Mouse (Mus musculus): ENCODE results near the gene Zfp296. TPM values are rescaled to one million over a fixed set of nuclear protein-coding genes. Genes with fewer than 3 reads are reported as not detected.
"Not testable (repeated sequence)": the region's sequence is repeated elsewhere in the genome, so short reads cannot be mapped to it uniquely, and the experiment has no call there.

The Zfp296 gene
- polyA plus RNA-seq, 1 experiment from 2014 or later, result 1.5 TPM

- H3K4me2 ChIP-seq, result peak overlapping the region; percentile 96
- WGBS (ENCODE audit: insufficient replicate concordance), result 52% methylated on average over 4 of the region's 4 CpGs
- peaks cover 16% of the 10 kb centered on the region; the same call in 1 of the 2 replicates for H3K27me3 ChIP-seq
- peaks cover 39% of the 10 kb centered on the region for H3K36me3 ChIP-seq
- no peak for DNase-seq
- H3K4me1 ChIP-seq (replicated peaks), result peaks cover 61% of the 10 kb centered on the region
- ATAC-seq (ENCODE audit: low read depth), result no peak
- no peak overlapping the region for H3K27ac ChIP-seq
- no peaks in the 10 kb centered on the region for H3K9me3 ChIP-seq (replicated peaks)
- H3K9ac ChIP-seq, result peak overlapping the region; percentile 73; the same call in 1 of the 2 replicates
- peak overlapping the region; percentile 61; the same call in 1 of the 2 replicates for H3K4me3 ChIP-seq (replicated peaks)
Measured at GRCm38 (mm10) chr7:19578436-19578835, 1.3 kb downstream of the Zfp296 start.

GRCm38 (mm10) chr7:19579751-19580150, 2.7 kb downstream of the Zfp296 start:
- Histone ChIP-seq H3K4me2 (no peak overlapping the region), H3K9me3 (replicated peaks) (no peaks in the 10 kb centered on the region), H3K36me3 (peaks cover 52% of the 10 kb centered on the region), H3K27ac (no peak overlapping the region), H3K27me3 (peaks cover 16% of the 10 kb centered on the region; the same call in 1 of the 2 replicates), H3K9ac (no peak overlapping the region), H3K4me1 (replicated peaks) (peaks cover 48% of the 10 kb centered on the region), H3K4me3 (replicated peaks) (no peak overlapping the region)
- ATAC-seq (ENCODE audit: low read depth), result no peak
- whole genome bisulfite sequencing (ENCODE audit: insufficient replicate concordance), result 87% methylated on average over 10 of the region's 10 CpGs
- DNase-seq, result no peak

- H3K36me3 ChIP-seq, result peaks cover 61% of the 10 kb centered on the region
- H3K9me3 ChIP-seq (replicated peaks), result no peaks in the 10 kb centered on the region
- WGBS (ENCODE audit: insufficient replicate concordance), result 84% methylated on average over 8 of the region's 8 CpGs
- H3K4me2 ChIP-seq, result no peak overlapping the region
- H3K9ac ChIP-seq, result no peak overlapping the region
- DNase-seq (no peak), ATAC-seq (ENCODE audit: low read depth) (no peak)
- peaks cover 16% of the 10 kb centered on the region; the same call in 1 of the 2 replicates for H3K27me3 ChIP-seq
- H3K4me1 ChIP-seq (replicated peaks), result peaks cover 40% of the 10 kb centered on the region
- H3K4me3 ChIP-seq (replicated peaks), result no peak overlapping the region
- no peak overlapping the region for H3K27ac ChIP-seq
Measured at GRCm38 (mm10) chr7:19580634-19581033, 3.5 kb downstream of the Zfp296 start.

DNA sequence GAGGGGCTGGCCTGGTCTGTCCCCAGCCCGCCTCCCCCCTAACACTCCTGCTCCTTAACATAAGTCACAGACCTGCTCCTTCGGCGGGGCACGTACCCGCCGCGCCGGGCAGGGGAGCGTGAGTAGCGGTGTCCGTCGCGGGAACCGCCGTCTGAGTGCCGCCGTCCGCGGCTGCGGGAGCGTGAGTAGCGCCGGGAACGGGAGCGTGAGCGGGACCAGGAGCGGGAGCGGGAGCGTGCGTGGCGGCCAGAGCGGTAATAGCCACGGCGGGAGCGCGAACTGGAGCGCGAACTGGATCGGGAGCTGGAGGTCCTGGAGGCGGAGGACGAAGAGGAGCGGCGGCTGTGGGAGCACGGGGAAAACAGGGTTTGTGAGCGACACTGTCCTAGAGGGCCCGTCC, 9.2 kb downstream of the Zfp296 start:
- H3K36me3 ChIP-seq, result peaks cover 99% of the 10 kb centered on the region
- no peak for ATAC-seq (ENCODE audit: low read depth)
- no peak overlapping the region for H3K4me2 ChIP-seq
- no peaks in the 10 kb centered on the region for H3K9me3 ChIP-seq (replicated peaks)
- no peak overlapping the region for H3K9ac ChIP-seq
- H3K4me3 ChIP-seq (replicated peaks), result no peak overlapping the region
- no peaks in the 10 kb centered on the region for H3K27me3 ChIP-seq
- 93% methylated on average over 46 of the region's 46 CpGs for WGBS (ENCODE audit: insufficient replicate concordance)
- no peak for DNase-seq
- H3K27ac ChIP-seq, result no peak overlapping the region
- no peaks in the 10 kb centered on the region for H3K4me1 ChIP-seq (replicated peaks)

- Histone ChIP-seq H3K27ac (no peak overlapping the region), H3K36me3 (peaks cover 99% of the 10 kb centered on the region), H3K9ac (no peak overlapping the region), H3K4me2 (no peak overlapping the region), H3K4me1 (replicated peaks) (peaks cover 20% of the 10 kb centered on the region), H3K4me3 (replicated peaks) (no peak overlapping the region), H3K27me3 (no peaks in the 10 kb centered on the region), H3K9me3 (replicated peaks) (no peaks in the 10 kb centered on the region)
- DNase-seq (peak; percentile 51), ATAC-seq (ENCODE audit: low read depth) (no peak)
- WGBS (ENCODE audit: insufficient replicate concordance), result 36% methylated on average over 3 of the region's 3 CpGs
Measured at GRCm38 (mm10) chr7:19589207-19589606, 12.1 kb downstream of the Zfp296 start.

GRCm38 (mm10) chr7:19589917-19590316, 12.8 kb downstream of the Zfp296 start:
- no peaks in the 10 kb centered on the region for H3K27me3 ChIP-seq
- ATAC-seq (ENCODE audit: low read depth) (peak; percentile 32), DNase-seq (peak; percentile 72)
- peaks cover 22% of the 10 kb centered on the region for H3K4me1 ChIP-seq (replicated peaks)
- WGBS (ENCODE audit: insufficient replicate concordance), result 47% methylated on average over 3 of the region's 3 CpGs
- no peak overlapping the region for H3K27ac ChIP-seq
- H3K9ac ChIP-seq, result no peak overlapping the region
- H3K4me2 ChIP-seq, result no peak overlapping the region
- peaks cover 98% of the 10 kb centered on the region for H3K36me3 ChIP-seq
- H3K4me3 ChIP-seq (replicated peaks), result no peak overlapping the region
- no peaks in the 10 kb centered on the region for H3K9me3 ChIP-seq (replicated peaks)

DNA sequence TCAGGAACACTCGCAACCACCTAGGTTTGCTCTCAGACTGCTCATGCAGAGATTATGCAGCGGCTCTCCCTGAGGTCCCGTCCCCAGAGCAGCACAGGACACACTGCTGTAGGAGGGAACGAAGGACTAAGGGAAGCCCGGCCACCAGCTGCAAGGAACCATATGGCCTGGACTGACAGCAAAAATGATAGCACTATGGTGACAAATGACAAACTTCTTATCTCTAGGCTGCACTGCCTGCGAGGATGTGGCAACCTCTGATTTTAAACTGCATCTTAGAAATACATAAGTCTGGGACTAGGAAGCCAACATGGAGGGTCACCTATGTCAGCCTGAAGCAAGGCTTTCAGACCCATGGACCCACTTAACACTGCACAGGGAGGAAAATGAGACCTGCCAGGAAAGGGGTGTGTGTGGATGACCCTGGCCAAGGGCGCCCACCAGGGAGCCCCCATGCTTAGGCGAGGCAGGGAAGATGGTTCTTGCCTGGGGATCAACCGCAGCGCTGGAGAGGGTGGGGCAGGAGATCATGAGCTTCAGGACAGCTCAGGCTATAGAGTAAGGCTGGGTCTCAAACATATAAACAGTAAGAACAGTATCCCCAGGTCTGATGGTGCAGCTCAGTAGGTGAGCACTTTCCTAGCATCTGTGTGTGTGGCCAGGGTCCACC, 16.1 kb downstream of the Zfp296 start:
- Histone ChIP-seq H3K27me3 (no peaks in the 10 kb centered on the region), H3K4me3 (replicated peaks) (no peak overlapping the region), H3K4me1 (replicated peaks) (peaks cover 22% of the 10 kb centered on the region), H3K27ac (peak overlapping the region; percentile 66), H3K4me2 (0 out of 2 replicates have a peak overlapping the region, but pooled peaks have one; percentile 17), H3K9me3 (replicated peaks) (no peaks in the 10 kb centered on the region), H3K36me3 (peaks cover 88% of the 10 kb centered on the region), H3K9ac (peak overlapping the region; percentile 28; the same call in 1 of the 2 replicates)
- peak; percentile 84 for ATAC-seq (ENCODE audit: low read depth)
- WGBS (ENCODE audit: insufficient replicate concordance), result 40% methylated on average over 10 of the region's 10 CpGs
- DNase-seq, result peak; percentile 37

GRCm38 (mm10) chr7:19600562-19600961, 23.5 kb downstream of the Zfp296 start:
- H3K27ac ChIP-seq, result no peak overlapping the region
- peaks cover 58% of the 10 kb centered on the region for H3K36me3 ChIP-seq
- no peaks in the 10 kb centered on the region for H3K9me3 ChIP-seq (replicated peaks)
- no peak overlapping the region for H3K4me2 ChIP-seq
- no peak for DNase-seq
- H3K9ac ChIP-seq, result no peak overlapping the region
- no peaks in the 10 kb centered on the region for H3K27me3 ChIP-seq
- 82% methylated on average over 5 of the region's 5 CpGs for WGBS (ENCODE audit: insufficient replicate concordance)
- peaks cover 38% of the 10 kb centered on the region for H3K4me1 ChIP-seq (replicated peaks)
- no peak overlapping the region for H3K4me3 ChIP-seq (replicated peaks)
- ATAC-seq (ENCODE audit: low read depth), result no peak

- no peak overlapping the region for H3K27ac ChIP-seq
- H3K9me3 ChIP-seq (replicated peaks), result no peaks in the 10 kb centered on the region
- H3K4me3 ChIP-seq (replicated peaks), result peak overlapping the region; percentile 97
- peaks cover 43% of the 10 kb centered on the region for H3K36me3 ChIP-seq
- 62% methylated on average over 12 of the region's 12 CpGs for WGBS (ENCODE audit: insufficient replicate concordance)
- H3K27me3 ChIP-seq, result no peaks in the 10 kb centered on the region
- ATAC-seq (ENCODE audit: low read depth) (no peak), DNase-seq (no peak)
- peak overlapping the region; percentile 87 for H3K4me2 ChIP-seq
- H3K9ac ChIP-seq, result peak overlapping the region; percentile 95
- peaks cover 38% of the 10 kb centered on the region for H3K4me1 ChIP-seq (replicated peaks)
Measured at GRCm38 (mm10) chr7:19603055-19603454, 26.0 kb downstream of the Zfp296 start.

GRCm38 (mm10) chr7:19603849-19604605, 26.9 kb downstream of the Zfp296 start, which contains the start of gene Clasrp:
Gene Clasrp (minus strand): TSS chr7:19604486.
- peak; percentile 92 for DNase-seq
- peak within 1 kb of the TSS; percentile 84 for H3K27ac ChIP-seq

GRCm38 (mm10) chr7:19604606-19605214, 27.6 kb downstream of the Zfp296 start:
- not testable (repeated sequence) for DNase-seq; H3K9ac ChIP-seq; H3K9me3 ChIP-seq (replicated peaks); H3K27ac ChIP-seq; H3K27me3 ChIP-seq
- Histone ChIP-seq H3K4me2 (peak overlapping the region; percentile 87), H3K4me3 (replicated peaks) (peak overlapping the region; percentile 97), H3K36me3 (peaks cover 27% of the 10 kb centered on the region), H3K4me1 (replicated peaks) (peaks cover 38% of the 10 kb centered on the region)
- 0 out of 2 replicates have a peak, but pooled peaks have one; percentile 1 for ATAC-seq (ENCODE audit: low read depth)
- WGBS (ENCODE audit: insufficient replicate concordance), result 54% methylated on average over 10 of the region's 10 CpGs

More at GRCm38 (mm10) chr7:19603849-19604605, 26.9 kb downstream of the Zfp296 start, which contains the start of gene Clasrp:
- H3K9me3 ChIP-seq (replicated peaks), result no peaks in the 10 kb centered on the region
- H3K4me2 ChIP-seq, result peak within 1 kb of the TSS; percentile 87
- H3K4me3 ChIP-seq (replicated peaks), result peak within 1 kb of the TSS; percentile 97
- H3K9ac ChIP-seq, result peak within 1 kb of the TSS; percentile 95
- ATAC-seq (ENCODE audit: low read depth), result peak; percentile 93
- H3K4me1 ChIP-seq (replicated peaks), result peaks cover 38% of the 10 kb centered on the region
- WGBS (ENCODE audit: insufficient replicate concordance), result under 1% methylated on average over 57 of the region's 57 CpGs
- no peaks in the 10 kb centered on the region for H3K27me3 ChIP-seq
- H3K36me3 ChIP-seq, result peaks cover 34% of the 10 kb centered on the region

All from liver, embryonic 13.5 days (tissue).